Mouse (Mus musculus) heart, adult 2 months (tissue): ENCODE measurements around the gene Fut9.

Experiments used
- EP300 ChIP-seq: fragments of 200-500 bp; IDR thresholded peaks from 2 replicates; pipeline ENCODE4 v1.6.1; 2011; ENCODE audit warnings: low read depth, low read length, control low read depth; ENCODE audit not compliant: insufficient read depth
- POLR2A ChIP-seq: fragments of 200-500 bp; IDR thresholded peaks from 2 replicates; pipeline ENCODE4 v1.6.1; 2011; ENCODE audit warnings: mild to moderate bottlenecking, low read depth, low read length, control low read depth; ENCODE audit not compliant: insufficient read depth

GRCm38 (mm10) chr4:25801751-25802150 is 1.7 kb upstream of the Fut9 start:
- TF ChIP-seq POLR2A (no peak), EP300 (no peak)
